Mouse (Mus musculus): ENCODE data around the gene Rxra. TPM values are rescaled to one million over a fixed set of nuclear protein-coding genes. Genes with fewer than 3 reads are reported as not detected.

The Rxra gene
- polyA plus RNA-seq, 1 experiment from 2014 or later, result 5.2 TPM

DNA sequence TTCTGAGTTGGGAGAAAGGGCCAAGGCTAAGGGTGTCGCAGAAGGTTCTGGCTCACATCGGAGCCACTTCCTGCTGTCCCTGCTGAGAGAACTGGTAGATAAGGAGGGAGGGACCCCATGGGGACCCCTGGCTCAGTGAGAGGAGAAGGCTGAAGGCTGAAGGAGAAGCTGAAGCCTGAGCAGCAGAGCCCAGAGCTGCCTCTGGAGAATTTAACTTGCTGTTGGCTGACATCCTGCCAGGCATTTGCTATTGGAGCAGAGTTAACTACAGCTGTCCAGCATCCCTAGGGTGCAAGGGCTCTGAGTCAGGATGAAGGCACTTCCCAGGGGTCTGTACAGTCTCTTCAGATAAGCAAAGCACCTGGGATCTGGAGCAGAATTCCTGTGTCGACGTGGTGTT is 122.8 kb downstream of the Rxra start:
- no peaks in the 10 kb centered on the region for H3K36me3 ChIP-seq (ENCODE audit: control insufficient read depth, insufficient read depth, low read length)
- H3K4me3 ChIP-seq (ENCODE audit: low read depth, low read length), result no peak overlapping the region
- no peak overlapping the region for H3K9ac ChIP-seq (ENCODE audit: low read depth, low read length)
- no peaks in the 10 kb centered on the region; the same call in 1 of the 2 replicates for H3K4me1 ChIP-seq (replicated peaks; ENCODE audit: control insufficient read depth, insufficient read depth, low read length)
- no peaks in the 10 kb centered on the region for H3K27me3 ChIP-seq (replicated peaks; ENCODE audit: control insufficient read depth, insufficient read depth, low read length)
- H3K4me2 ChIP-seq, result no peak overlapping the region
- no peak for DNase-seq (ENCODE audit: low spot score)
- H3K9me3 ChIP-seq (ENCODE audit: control insufficient read depth, low read length), result no peaks in the 10 kb centered on the region
- ATAC-seq (replicated peaks; ENCODE audit: low FRiP score), result no peak
- H3K27ac ChIP-seq (ENCODE audit: low read depth, low read length), result no peak overlapping the region
- 44% methylated on average over 4 of the region's 4 CpGs for WGBS

DNA sequence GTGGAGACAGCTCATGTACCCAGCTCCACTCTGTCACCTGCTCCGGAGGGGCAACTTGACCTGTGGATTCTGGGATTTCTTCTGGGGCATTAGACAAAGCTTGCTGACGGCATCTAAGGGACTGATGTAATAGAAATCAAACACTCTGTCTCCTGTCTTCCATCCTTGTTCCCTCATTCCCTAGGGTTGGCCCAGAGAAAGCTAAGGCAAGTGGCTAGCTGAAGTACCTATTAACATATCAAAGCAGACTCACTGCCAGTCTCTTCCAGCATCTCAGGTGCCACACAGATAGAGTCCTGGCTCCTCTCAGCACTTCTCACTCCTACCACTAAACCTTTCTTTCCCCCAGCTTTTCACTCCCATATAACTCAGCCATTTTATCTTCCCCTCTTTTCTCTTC is 124.8 kb downstream of the Rxra start:
- Histone ChIP-seq H3K4me1 (replicated peaks; ENCODE audit: control insufficient read depth, insufficient read depth, low read length) (no peaks in the 10 kb centered on the region; the same call in 1 of the 2 replicates), H3K9ac (ENCODE audit: low read depth, low read length) (no peak overlapping the region), H3K4me2 (no peak overlapping the region), H3K27me3 (replicated peaks; ENCODE audit: control insufficient read depth, insufficient read depth, low read length) (no peaks in the 10 kb centered on the region), H3K9me3 (ENCODE audit: control insufficient read depth, low read length) (no peaks in the 10 kb centered on the region), H3K36me3 (ENCODE audit: control insufficient read depth, insufficient read depth, low read length) (no peaks in the 10 kb centered on the region), H3K27ac (ENCODE audit: low read depth, low read length) (no peak overlapping the region), H3K4me3 (ENCODE audit: low read depth, low read length) (no peak overlapping the region)
- DNase-seq (ENCODE audit: low spot score) (no peak), ATAC-seq (replicated peaks; ENCODE audit: low FRiP score) (no peak)
- WGBS, result 82% methylated on average over 2 of the region's 2 CpGs

DNA sequence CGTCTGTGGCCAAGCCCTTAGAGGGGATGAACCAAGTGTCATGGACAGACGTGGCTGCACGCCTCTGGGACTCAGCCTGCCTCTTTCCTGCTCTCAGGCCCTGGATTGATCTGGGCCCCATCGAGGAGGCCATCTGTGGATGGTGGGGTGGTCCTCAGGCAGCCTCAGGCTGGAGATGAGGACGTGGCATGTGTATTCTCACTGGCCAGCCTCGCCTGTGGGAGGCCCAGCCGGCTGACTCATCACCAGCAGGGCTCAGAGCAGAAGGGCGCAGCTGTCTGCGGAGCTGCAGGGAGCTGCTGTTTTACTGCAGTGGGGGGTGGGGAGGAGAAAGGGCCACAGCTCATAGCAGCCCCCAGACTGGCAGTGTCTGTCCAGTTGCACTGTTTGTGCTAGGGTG is 126.3 kb downstream of the Rxra start:
- no peak overlapping the region for H3K4me3 ChIP-seq (ENCODE audit: low read depth, low read length)
- H3K4me2 ChIP-seq, result no peak overlapping the region
- no peaks in the 10 kb centered on the region for H3K27me3 ChIP-seq (replicated peaks; ENCODE audit: control insufficient read depth, insufficient read depth, low read length)
- H3K9me3 ChIP-seq (ENCODE audit: control insufficient read depth, low read length), result no peaks in the 10 kb centered on the region
- no peaks in the 10 kb centered on the region; the same call in 1 of the 2 replicates for H3K4me1 ChIP-seq (replicated peaks; ENCODE audit: control insufficient read depth, insufficient read depth, low read length)
- H3K27ac ChIP-seq (ENCODE audit: low read depth, low read length), result no peak overlapping the region
- no peak for ATAC-seq (replicated peaks; ENCODE audit: low FRiP score)
- 35% methylated on average over 9 of the region's 9 CpGs for WGBS
- DNase-seq (ENCODE audit: low spot score), result no peak
- H3K36me3 ChIP-seq (ENCODE audit: control insufficient read depth, insufficient read depth, low read length), result no peaks in the 10 kb centered on the region
- no peak overlapping the region for H3K9ac ChIP-seq (ENCODE audit: low read depth, low read length)

DNA sequence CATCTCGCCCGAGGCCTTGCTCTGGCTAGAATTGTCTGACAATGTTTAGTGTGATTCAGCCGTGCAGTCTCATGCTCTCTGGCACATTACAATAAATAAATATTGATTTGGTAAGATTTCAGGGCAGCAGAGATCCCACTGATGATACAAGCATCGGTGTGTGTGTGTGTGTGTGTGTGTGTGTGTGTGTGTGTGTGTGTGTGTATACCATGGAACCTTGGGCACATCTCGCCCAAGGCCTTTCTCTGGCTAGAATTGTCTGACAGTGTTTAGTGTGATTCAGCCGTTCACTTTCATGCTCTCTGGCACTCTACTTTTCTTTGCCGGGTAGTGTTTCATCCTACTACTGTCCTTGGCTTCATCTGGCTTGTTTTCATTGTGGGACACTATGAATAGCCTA is 130.5 kb downstream of the Rxra start:
- H3K9me3 ChIP-seq (ENCODE audit: control insufficient read depth, low read length), result no peaks in the 10 kb centered on the region
- ATAC-seq (replicated peaks; ENCODE audit: low FRiP score) (no peak), DNase-seq (ENCODE audit: low spot score) (no peak)
- H3K27ac ChIP-seq (ENCODE audit: low read depth, low read length), result no peak overlapping the region
- no peak overlapping the region for H3K4me2 ChIP-seq
- H3K27me3 ChIP-seq (replicated peaks; ENCODE audit: control insufficient read depth, insufficient read depth, low read length), result no peaks in the 10 kb centered on the region
- H3K4me3 ChIP-seq (ENCODE audit: low read depth, low read length), result no peak overlapping the region
- H3K9ac ChIP-seq (ENCODE audit: low read depth, low read length), result no peak overlapping the region
- 81% methylated on average over 7 of the region's 7 CpGs for WGBS
- H3K4me1 ChIP-seq (replicated peaks; ENCODE audit: control insufficient read depth, insufficient read depth, low read length), result peaks cover 2% of the 10 kb centered on the region; the same call in 1 of the 2 replicates
- H3K36me3 ChIP-seq (ENCODE audit: control insufficient read depth, insufficient read depth, low read length), result no peaks in the 10 kb centered on the region

DNA sequence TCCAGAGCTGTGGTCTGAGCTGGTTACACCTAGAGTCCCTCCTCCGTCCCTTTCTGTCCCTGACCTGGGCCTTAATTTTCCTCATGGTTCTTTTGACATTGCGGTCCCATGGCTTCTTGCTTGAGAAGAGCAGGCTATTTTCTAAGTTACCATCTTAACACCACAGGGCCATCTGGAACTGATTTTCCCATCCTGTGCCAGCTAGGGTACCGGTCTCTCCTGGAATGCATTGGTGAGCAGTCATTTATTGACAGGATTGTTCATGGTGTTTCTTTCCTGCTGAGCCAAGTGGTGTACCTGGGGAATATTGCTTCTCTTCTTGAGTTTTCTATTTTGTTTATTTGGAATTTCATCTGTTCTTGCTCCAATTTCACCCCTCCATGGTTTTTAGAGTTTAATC is 131.4 kb downstream of the Rxra start:
- Histone ChIP-seq H3K36me3 (ENCODE audit: control insufficient read depth, insufficient read depth, low read length) (no peaks in the 10 kb centered on the region), H3K4me2 (no peak overlapping the region), H3K27ac (ENCODE audit: low read depth, low read length) (no peak overlapping the region), H3K4me3 (ENCODE audit: low read depth, low read length) (no peak overlapping the region), H3K4me1 (replicated peaks; ENCODE audit: control insufficient read depth, insufficient read depth, low read length) (0 out of 2 replicates have a peak, but pooled peaks cover 2% of the 10 kb centered on the region), H3K9ac (ENCODE audit: low read depth, low read length) (no peak overlapping the region), H3K27me3 (replicated peaks; ENCODE audit: control insufficient read depth, insufficient read depth, low read length) (no peaks in the 10 kb centered on the region), H3K9me3 (ENCODE audit: control insufficient read depth, low read length) (no peaks in the 10 kb centered on the region)
- no peak for DNase-seq (ENCODE audit: low spot score)
- 81% methylated on average over 3 of the region's 3 CpGs for WGBS
- ATAC-seq (replicated peaks; ENCODE audit: low FRiP score), result no peak

DNA sequence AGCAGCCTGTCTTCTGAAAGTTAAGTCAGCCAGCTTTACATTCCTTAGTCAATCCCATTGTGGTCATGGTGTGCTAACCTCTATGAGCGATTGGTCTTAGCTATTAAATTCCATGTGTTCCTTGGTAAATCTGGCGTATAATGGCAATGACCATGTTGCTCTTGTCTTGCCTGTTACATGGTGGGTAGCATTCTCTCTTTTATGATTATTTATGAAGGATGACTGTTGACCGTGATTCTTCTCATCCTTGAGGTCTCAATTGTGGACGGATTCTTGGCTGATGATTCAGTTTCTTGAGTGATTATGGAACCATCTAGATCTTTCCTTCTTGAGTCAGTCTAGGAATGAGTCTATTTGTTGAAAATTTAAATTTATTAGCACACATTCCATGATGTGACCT is 133.7 kb downstream of the Rxra start:
- H3K4me2 ChIP-seq, result no peak overlapping the region
- 77% methylated on average over 4 of the region's 4 CpGs for WGBS
- H3K36me3 ChIP-seq (ENCODE audit: control insufficient read depth, insufficient read depth, low read length), result no peaks in the 10 kb centered on the region

More for the DNA sequence above, 133.7 kb downstream of the Rxra start:
- Histone ChIP-seq H3K27me3 (replicated peaks; ENCODE audit: control insufficient read depth, insufficient read depth, low read length) (no peaks in the 10 kb centered on the region), H3K4me1 (replicated peaks; ENCODE audit: control insufficient read depth, insufficient read depth, low read length) (0 out of 2 replicates have a peak, but pooled peaks cover 2% of the 10 kb centered on the region), H3K27ac (ENCODE audit: low read depth, low read length) (no peak overlapping the region), H3K9ac (ENCODE audit: low read depth, low read length) (no peak overlapping the region), H3K4me3 (ENCODE audit: low read depth, low read length) (no peak overlapping the region), H3K9me3 (ENCODE audit: control insufficient read depth, low read length) (no peaks in the 10 kb centered on the region)
- no peak for DNase-seq (ENCODE audit: low spot score)
- ATAC-seq (replicated peaks; ENCODE audit: low FRiP score), result no peak

Other genes starting within 250 kb of the Rxra start
- 6.0 and 6.6 TPM in 2 replicates for gene Vav2, start 249.4 kb upstream of the Rxra start, polyA plus RNA-seq (2014; fragmentation: Nextera tagmentation; extraction: Ambion mirVana)
- gene Brd3os, start 234.1 kb upstream of the Rxra start, polyA plus RNA-seq (2014; fragmentation: Nextera tagmentation; extraction: Ambion mirVana), result 2.2 and 2.8 TPM in 2 replicates
- 111 and 113 TPM in 2 replicates for gene Brd3, start 168.8 kb upstream of the Rxra start, polyA plus RNA-seq (2014; fragmentation: Nextera tagmentation; extraction: Ambion mirVana)
- gene Wdr5, start 161.3 kb upstream of the Rxra start, polyA plus RNA-seq (2014; fragmentation: Nextera tagmentation; extraction: Ambion mirVana), result 76.7 and 78.0 TPM in 2 replicates
- 23.3 and 27.9 TPM in 2 replicates for gene Col5a1, start 210.0 kb downstream of the Rxra start, polyA plus RNA-seq (2014; fragmentation: Nextera tagmentation; extraction: Ambion mirVana)

Data from liver, embryonic 11.5 days (tissue).